Mouse (Mus musculus): Measurements from ENCODE around the gene Kpna3.

GRCm38 (mm10) chr14:61413686-61414085, 26.0 kb downstream of the Kpna3 start:
- TF ChIP-seq POLR2A (IDR thresholded peaks at IDR 0.05; ENCODE audit: low read depth, low read length) = no peak
- TF ChIP-seq CTCF (IDR thresholded peaks at IDR 0.05; ENCODE audit: extremely low read depth, insufficient read length, insufficient replicate concordance, low read depth, low read length) = no peak
